Mouse (Mus musculus) CD4-positive naive resting alpha-beta T cell, adult 57 days (primary cell): Measurements from ENCODE around the gene Foxo3. TPM values are rescaled to one million over a fixed set of nuclear protein-coding genes. Genes with fewer than 3 reads are reported as not detected.

Experiments
- total RNA-seq: library from RNA; stranded (reverse); gene quantifications from one replicate; pipeline ENCODE4 v1.2.4, GENCODE M21; 2023

Gene Foxo3
- 72.4 TPM for total RNA-seq

DNA sequence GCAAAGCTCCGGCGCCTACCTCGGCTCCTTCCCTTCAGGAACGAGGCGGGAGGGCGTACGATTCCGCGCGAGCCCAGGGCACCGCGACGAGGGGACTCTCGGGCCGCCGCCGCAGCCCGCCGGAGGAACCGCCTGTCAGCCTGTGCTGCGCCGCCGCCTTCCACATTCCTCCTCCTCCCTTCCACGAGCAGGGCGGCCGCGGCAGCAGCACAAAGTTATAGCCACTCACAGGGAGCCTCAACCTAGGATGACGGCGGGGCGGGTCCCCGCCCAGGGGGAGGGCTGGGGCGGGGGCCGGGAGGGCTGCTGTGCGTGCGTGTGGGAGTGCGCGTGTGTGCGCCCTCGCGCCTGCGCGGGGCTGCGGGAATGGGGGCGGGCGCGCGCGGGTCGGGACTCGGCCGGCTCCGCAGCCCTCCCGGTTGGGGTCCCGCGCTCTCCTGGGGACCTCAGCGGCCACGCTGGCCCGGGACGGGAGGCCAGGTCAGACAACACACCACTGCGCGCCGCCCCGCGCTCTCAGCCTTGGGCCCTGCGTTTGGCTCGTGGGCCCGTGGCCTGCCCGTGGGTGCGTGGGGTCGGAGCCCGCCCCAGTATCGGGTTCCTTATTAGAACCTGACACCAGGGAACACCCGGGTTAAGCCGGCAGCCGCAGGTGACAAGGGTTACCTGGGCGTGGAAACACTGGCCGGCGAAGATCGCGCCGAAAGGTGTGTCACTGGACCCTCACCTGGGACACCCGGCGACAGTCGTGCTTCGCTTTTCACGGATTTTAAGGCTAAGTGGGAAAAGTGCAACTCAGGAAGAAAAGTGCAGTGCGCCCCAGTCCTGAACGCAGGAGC lies at the start of gene Foxo3:
TSS of gene Foxo3 (minus strand) at position 249 of the 839 bp plus-strand sequence.

Other genes with a start within 250 kb of the Foxo3 start
- 6.0 TPM for gene Afg1l, start 201.8 kb upstream of the Foxo3 start, total RNA-seq
- gene Snx3, start 225.3 kb upstream of the Foxo3 start, total RNA-seq, result 108 TPM